Mouse (Mus musculus) midbrain, embryonic 13.5 days (tissue): Measurements from ENCODE around the gene Llgl2. TPM values are rescaled to one million over a fixed set of nuclear protein-coding genes. Genes with fewer than 3 reads are reported as not detected.

Experiments
- ATAC-seq: fragments of 200-750 bp; cut with Nextera tagmentation; 2 replicates; pipeline ENCODE4 v1.8.0; 2017; ENCODE audit warnings: mild to moderate bottlenecking, moderate TSS enrichment, moderate library complexity
- H3K27ac ChIP-seq: fragments of 300-500 bp; sonication (generic); 2 replicates; pipeline ENCODE4 v1.5.1; 2015; ENCODE audit warnings: inconsistent platforms, mild to moderate bottlenecking, moderate library complexity
- H3K27me3 ChIP-seq: fragments of 300-500 bp; sonication (generic); 2 replicates; pipeline ENCODE4 v1.6.1; 2015; ENCODE audit warnings: mild to moderate bottlenecking, inconsistent platforms
- H3K36me3 ChIP-seq: fragments of 300-500 bp; sonication (generic); 2 replicates; pipeline ENCODE4 v1.6.1; 2015; ENCODE audit warnings: mild to moderate bottlenecking, inconsistent platforms
- H3K4me1 ChIP-seq: fragments of 300-500 bp; sonication (generic); replicated peaks from 2 replicates; pipeline ENCODE4 v1.6.1; 2015; ENCODE audit warnings: inconsistent platforms
- H3K4me2 ChIP-seq: fragments of 300-500 bp; sonication (generic); replicated peaks from 2 replicates; pipeline ENCODE4 v1.6.1; 2015; ENCODE audit warnings: moderate library complexity, mild to moderate bottlenecking, inconsistent platforms
- H3K4me3 ChIP-seq: fragments of 300-500 bp; sonication (generic); replicated peaks from 2 replicates; pipeline ENCODE4 v1.5.1; 2015; ENCODE audit warnings: mild to moderate bottlenecking, inconsistent platforms
- H3K9ac ChIP-seq: fragments of 300-500 bp; sonication (generic); replicated peaks from 2 replicates; pipeline ENCODE4 v1.6.1; 2015; ENCODE audit warnings: mild to moderate bottlenecking, inconsistent platforms
- H3K9me3 ChIP-seq: fragments of 300-500 bp; sonication (generic); 2 replicates; pipeline ENCODE4 v1.6.1; 2016; ENCODE audit warnings: mild to moderate bottlenecking, inconsistent platforms
- WGBS: fragments of 180-500 bp; shearing (Covaris S2); methylation state at CpG from one replicate; pipeline ENCODE4 v1.1.7; 2015; 5-methylcytosine and 5-hydroxymethylcytosine counted together
- polyA plus RNA-seq: library from polyadenylated mRNA; unstranded; fragments of >200 nt; fragmentation: Nextera tagmentation; extraction: Ambion mirVana; gene quantifications from 2 replicates; pipeline ENCODE4 v1.2.1, GENCODE M21; 2015

Gene Llgl2
- polyA plus RNA-seq, 1 experiment from 2014 or later = 0.66 TPM

DNA sequence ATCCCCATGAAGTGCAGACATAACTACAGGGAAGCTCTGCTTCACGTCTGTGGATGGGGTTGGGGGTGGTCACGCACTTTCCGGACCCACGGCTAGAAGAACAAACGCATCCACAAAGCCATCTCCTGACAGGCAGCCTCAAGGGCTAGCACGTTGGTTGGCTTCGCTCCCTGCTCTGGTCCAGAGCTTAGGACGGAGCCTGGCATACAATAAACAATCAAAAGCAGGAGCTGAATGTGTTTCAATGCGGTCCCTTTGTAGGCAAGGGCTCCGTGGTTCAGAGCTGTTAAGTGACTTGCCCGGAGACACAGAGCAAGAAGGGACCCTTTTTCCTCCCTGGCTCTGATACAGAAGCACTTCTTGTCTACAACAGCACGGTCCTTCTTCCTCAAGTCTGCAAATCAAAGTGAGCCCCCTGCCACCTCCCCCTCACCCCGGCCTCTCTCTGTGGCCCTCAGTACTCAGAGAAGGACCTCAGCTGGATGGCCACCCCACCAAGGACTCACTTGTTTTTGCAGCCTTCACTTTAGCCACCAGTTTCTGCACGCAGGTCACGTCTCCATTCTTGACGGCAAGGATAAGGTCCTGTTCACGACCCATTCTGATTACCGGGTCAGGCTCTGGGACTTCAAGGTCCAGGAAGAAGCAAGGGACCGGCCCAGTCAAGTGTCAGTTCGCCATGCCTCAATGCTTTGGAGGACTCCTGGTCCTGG is 12.3 kb upstream of the Llgl2 start:
- WGBS = 83% methylated on average over 20 of the region's 20 CpGs
- no peak overlapping the region for H3K27ac ChIP-seq

DNA sequence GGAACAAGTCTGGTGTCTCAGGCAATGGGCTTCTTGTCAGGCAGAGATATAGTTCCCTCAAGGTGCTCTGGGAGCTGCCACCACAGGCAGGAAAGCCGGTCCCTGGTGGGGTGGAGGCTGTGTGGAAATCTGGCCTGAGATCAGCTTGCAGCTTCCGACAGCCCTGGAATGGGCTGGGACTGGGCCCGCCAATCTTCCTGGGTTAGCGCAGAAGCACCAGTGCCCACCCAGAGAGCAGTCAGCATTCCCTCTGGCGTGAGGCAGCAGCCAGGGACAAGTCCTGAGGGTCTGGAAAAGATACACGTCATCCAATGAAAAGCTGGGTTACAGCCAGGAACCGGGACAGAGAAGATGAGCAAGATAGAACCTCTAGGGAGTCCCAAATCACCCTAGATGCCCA is 11.8 kb upstream of the Llgl2 start:
- Histone ChIP-seq H3K4me2 (peak overlapping the region; percentile 93), H3K9me3 (no peaks in the 10 kb centered on the region), H3K4me1 (peaks cover 79% of the 10 kb centered on the region), H3K27me3 (no peaks in the 10 kb centered on the region), H3K9ac (peak overlapping the region; percentile 83), H3K36me3 (peaks cover 23% of the 10 kb centered on the region), H3K27ac (no peak overlapping the region; the same call in 1 of the 2 replicates), H3K4me3 (peak overlapping the region; percentile 92)
- WGBS = 46% methylated on average over 7 of the region's 7 CpGs
- no peak for ATAC-seq

More for the DNA sequence above, 12.3 kb upstream of the Llgl2 start:
- Histone ChIP-seq H3K4me1 (peaks cover 80% of the 10 kb centered on the region), H3K27me3 (no peaks in the 10 kb centered on the region), H3K9ac (peak overlapping the region; percentile 83), H3K4me2 (peak overlapping the region; percentile 93), H3K4me3 (peak overlapping the region; percentile 92), H3K36me3 (peaks cover 23% of the 10 kb centered on the region), H3K9me3 (no peaks in the 10 kb centered on the region)
- ATAC-seq = no peak

DNA sequence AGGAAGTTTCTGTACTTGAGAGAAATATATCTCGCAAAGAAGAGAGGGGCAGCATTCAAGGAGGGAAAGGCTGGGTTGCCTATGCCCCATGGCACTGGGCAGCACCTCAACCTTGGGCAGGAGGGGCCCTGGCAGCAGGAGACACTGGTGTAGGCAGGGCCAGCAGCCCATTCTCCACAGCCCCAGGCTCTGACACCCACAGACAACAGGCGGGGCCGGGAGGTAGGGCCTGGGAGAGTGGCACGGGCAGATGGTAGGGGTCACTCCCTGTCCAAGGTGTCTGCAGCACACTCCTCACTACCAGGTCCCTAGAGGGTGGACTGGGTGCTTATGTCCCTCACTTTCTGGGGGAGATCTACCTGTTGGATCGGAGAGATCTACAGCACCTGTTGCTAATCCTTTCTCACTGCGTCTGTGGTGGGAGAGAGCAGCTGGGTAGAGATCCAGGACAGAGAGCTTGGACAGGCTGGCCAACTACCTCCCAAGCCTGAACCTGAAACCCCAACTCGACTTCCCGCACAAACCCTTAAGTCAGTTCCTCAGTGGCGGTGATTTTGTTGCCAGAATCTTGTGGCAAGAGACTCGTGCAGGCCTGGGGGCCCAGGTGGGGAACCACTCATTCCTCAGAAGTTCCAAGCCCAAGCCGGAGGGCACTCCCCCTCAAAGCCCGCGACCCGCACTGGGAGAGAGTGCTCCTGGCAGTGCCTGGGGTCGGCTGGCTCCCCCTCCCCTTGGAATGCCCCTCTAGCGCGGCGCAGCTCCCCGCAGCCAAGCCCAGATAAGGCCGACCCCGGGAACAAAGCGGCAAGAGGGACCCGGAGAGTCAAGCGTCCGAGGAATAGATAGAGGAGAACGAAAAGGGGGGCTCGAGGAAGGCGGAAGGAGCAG is 11.1 kb upstream of the Llgl2 start:
- peaks cover 25% of the 10 kb centered on the region for H3K36me3 ChIP-seq
- H3K9ac ChIP-seq = peak overlapping the region; percentile 83
- peak overlapping the region; percentile 57 for H3K27ac ChIP-seq
- no peaks in the 10 kb centered on the region for H3K9me3 ChIP-seq
- peaks cover 73% of the 10 kb centered on the region for H3K4me1 ChIP-seq
- peak overlapping the region; percentile 92 for H3K4me3 ChIP-seq
- no peaks in the 10 kb centered on the region for H3K27me3 ChIP-seq
- 3% methylated on average over 28 of the region's 28 CpGs for WGBS
- ATAC-seq = peak; percentile 21
- H3K4me2 ChIP-seq = peak overlapping the region; percentile 93

GRCm38 (mm10) chr11:115813507-115814296 is 10.1 kb upstream of the Llgl2 start, which contains the start of gene Caskin2:
TSS of gene Caskin2 (minus strand) at chr11:115813639.
- H3K4me2 ChIP-seq = peak within 1 kb of the TSS; percentile 93
- peak; percentile 89 for ATAC-seq
- H3K4me3 ChIP-seq = peak within 1 kb of the TSS; percentile 92
- H3K36me3 ChIP-seq = peaks cover 32% of the 10 kb centered on the region
- no peaks in the 10 kb centered on the region for H3K27me3 ChIP-seq
- no peaks in the 10 kb centered on the region for H3K9me3 ChIP-seq
- peak within 1 kb of the TSS; percentile 57 for H3K27ac ChIP-seq
- WGBS = under 1% methylated on average over 43 of the region's 44 CpGs
- peak within 1 kb of the TSS; percentile 90 for H3K9ac ChIP-seq
- H3K4me1 ChIP-seq = peaks cover 64% of the 10 kb centered on the region

- peak within 1 kb of the TSS; percentile 92 for H3K4me3 ChIP-seq
- H3K4me2 ChIP-seq = peak within 1 kb of the TSS; percentile 93
- peaks cover 52% of the 10 kb centered on the region for H3K4me1 ChIP-seq
- peak; percentile 57 for ATAC-seq
- no peaks in the 10 kb centered on the region for H3K9me3 ChIP-seq
- H3K9ac ChIP-seq = peak within 1 kb of the TSS; percentile 90
- 0% methylated on average over 71 of the region's 84 CpGs for WGBS
- H3K36me3 ChIP-seq = peaks cover 37% of the 10 kb centered on the region
- peak within 1 kb of the TSS; percentile 81 for H3K27ac ChIP-seq
- H3K27me3 ChIP-seq = no peaks in the 10 kb centered on the region
These were observed 9.0 kb upstream of the Llgl2 start, which contains the start of gene Tsen54 for GRCm38 (mm10) chr11:115814605-115815450. TSS of gene Tsen54 (plus strand) at chr11:115814724.

DNA sequence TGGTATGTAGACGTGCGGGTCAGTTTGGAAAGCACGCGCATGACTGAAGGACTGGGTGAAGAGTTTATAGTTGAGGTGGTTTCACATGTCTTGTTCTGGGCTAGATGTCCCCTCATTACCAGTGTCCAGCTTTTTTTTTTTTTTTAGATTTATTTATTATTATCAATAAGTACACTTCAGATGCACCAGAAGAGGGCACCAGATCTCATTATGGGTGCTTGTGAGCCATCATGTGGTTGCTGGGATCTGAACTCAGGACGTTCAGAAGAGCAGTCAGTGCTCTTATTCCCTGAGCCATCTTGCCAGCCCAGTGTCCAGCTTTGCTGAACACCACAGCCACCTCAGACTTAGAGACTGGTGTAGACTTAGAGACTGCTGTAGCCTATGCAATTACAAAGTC is 6.5 kb upstream of the Llgl2 start:
- no peak for ATAC-seq
- H3K27me3 ChIP-seq = peaks cover 5% of the 10 kb centered on the region
- no peaks in the 10 kb centered on the region for H3K9me3 ChIP-seq
- H3K4me2 ChIP-seq = no peak overlapping the region
- H3K4me1 ChIP-seq = peaks cover 27% of the 10 kb centered on the region
- WGBS = 91% methylated on average over 5 of the region's 5 CpGs
- H3K27ac ChIP-seq = no peak overlapping the region
- H3K4me3 ChIP-seq = no peak overlapping the region
- peaks cover 51% of the 10 kb centered on the region for H3K36me3 ChIP-seq
- H3K9ac ChIP-seq = no peak overlapping the region

- Histone ChIP-seq H3K4me2 (no peak overlapping the region), H3K27ac (no peak overlapping the region), H3K4me1 (peaks cover 27% of the 10 kb centered on the region), H3K9me3 (no peaks in the 10 kb centered on the region), H3K36me3 (peaks cover 57% of the 10 kb centered on the region), H3K9ac (no peak overlapping the region), H3K4me3 (no peak overlapping the region), H3K27me3 (peaks cover 33% of the 10 kb centered on the region)
- 91% methylated on average over 16 of the region's 16 CpGs for WGBS
- no peak for ATAC-seq
These were observed 3.8 kb upstream of the Llgl2 start for GRCm38 (mm10) chr11:115819915-115820623.

GRCm38 (mm10) chr11:115821001-115821400 is 2.8 kb upstream of the Llgl2 start:
- no peak overlapping the region for H3K27ac ChIP-seq
- no peak overlapping the region for H3K9ac ChIP-seq
- peaks cover 57% of the 10 kb centered on the region for H3K36me3 ChIP-seq
- 85% methylated on average over 4 of the region's 4 CpGs for WGBS
- no peak overlapping the region for H3K4me2 ChIP-seq
- no peak for ATAC-seq
- H3K27me3 ChIP-seq = peaks cover 42% of the 10 kb centered on the region
- peaks cover 18% of the 10 kb centered on the region for H3K4me1 ChIP-seq
- no peaks in the 10 kb centered on the region for H3K9me3 ChIP-seq
- H3K4me3 ChIP-seq = no peak overlapping the region

DNA sequence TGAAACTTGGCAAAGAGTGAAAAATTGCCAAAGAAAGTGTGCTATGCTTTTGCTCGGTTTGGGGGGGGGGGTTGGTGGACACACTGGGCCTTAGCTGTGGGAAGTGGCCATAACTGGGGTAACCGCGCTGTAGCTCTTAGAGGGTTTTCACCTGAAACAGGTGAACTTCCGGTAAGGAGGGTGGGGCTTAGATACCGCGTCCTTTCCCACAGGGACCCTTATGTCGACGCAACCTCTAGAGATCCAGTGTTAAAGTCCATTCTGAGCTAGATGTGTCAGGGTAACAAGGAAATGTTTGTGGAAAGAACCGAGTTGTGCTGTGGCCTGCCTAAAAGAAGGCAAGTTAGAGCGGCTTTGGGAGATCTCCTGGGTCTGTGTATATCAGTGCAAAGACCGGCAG is 964 bp downstream of the Llgl2 start:
- peaks cover 13% of the 10 kb centered on the region for H3K4me1 ChIP-seq
- no peaks in the 10 kb centered on the region for H3K9me3 ChIP-seq
- peak overlapping the region; percentile 93 for H3K4me2 ChIP-seq
- H3K27ac ChIP-seq = no peak overlapping the region
- peaks cover 75% of the 10 kb centered on the region for H3K27me3 ChIP-seq
- peaks cover 29% of the 10 kb centered on the region for H3K36me3 ChIP-seq
- H3K9ac ChIP-seq = no peak overlapping the region
- peak overlapping the region; percentile 59 for H3K4me3 ChIP-seq
- no peak for ATAC-seq
- 17% methylated on average over 11 of the region's 11 CpGs for WGBS

GRCm38 (mm10) chr11:115826487-115826886 is 2.6 kb downstream of the Llgl2 start:
- H3K27ac ChIP-seq = no peak overlapping the region
- H3K4me2 ChIP-seq = no peak overlapping the region
- peaks cover 91% of the 10 kb centered on the region for H3K27me3 ChIP-seq
- WGBS = 51% methylated on average over 5 of the region's 5 CpGs
- H3K9me3 ChIP-seq = no peaks in the 10 kb centered on the region
- no peak overlapping the region for H3K4me3 ChIP-seq
- no peak for ATAC-seq
- H3K4me1 ChIP-seq = peaks cover 13% of the 10 kb centered on the region
- H3K9ac ChIP-seq = no peak overlapping the region
- peaks cover 12% of the 10 kb centered on the region for H3K36me3 ChIP-seq
